Mouse (Mus musculus): ENCODE measurements around the gene Fgf22.

DNA sequence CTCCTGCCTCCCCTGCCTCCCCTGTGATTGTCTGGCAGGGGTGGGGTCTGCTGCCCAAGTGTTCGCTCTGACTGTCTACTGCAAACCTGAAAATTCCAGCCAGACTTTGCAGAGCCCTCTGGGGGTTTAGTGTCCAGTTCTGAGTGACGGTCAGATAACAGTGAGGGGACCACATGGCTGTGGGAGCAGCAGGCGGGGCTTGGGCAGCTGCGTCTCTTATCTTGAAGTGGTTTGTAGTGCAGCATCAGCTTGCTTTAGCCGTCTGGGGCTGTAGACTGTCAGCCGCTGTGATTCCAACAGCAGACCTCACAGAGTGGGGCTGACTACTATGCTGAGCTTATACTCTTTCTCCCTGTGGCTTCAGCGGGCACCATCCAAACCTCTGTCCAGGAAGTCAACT is 45.6 kb upstream of the Fgf22 start:
- no peak for TF ChIP-seq USF1 (IDR thresholded peaks at IDR 0.05; ENCODE audit: low read depth)
- TF ChIP-seq CTCF (IDR thresholded peaks at IDR 0.05; ENCODE audit: control insufficient read depth, insufficient read depth, insufficient read length), result no peak
